Mouse (Mus musculus) layer of hippocampus, adult 8-10 months (tissue): ENCODE data around the gene Gm19684. TPM values are rescaled to one million over a fixed set of nuclear protein-coding genes. Genes with fewer than 3 reads are reported as not detected.
"Not testable (repeated sequence)": the region's sequence is repeated elsewhere in the genome, so short reads cannot be mapped to it uniquely, and the experiment has no call there.

Experiments
- DNase-seq, 2 experiments: peaks; one replicate each; pipeline ENCODE4 v3.0.0; 2022; ENCODE audit warnings: low spot score in 2 of 2
- total RNA-seq, 4 experiments: library from RNA; stranded (reverse); gene quantifications; 2 replicates each; pipeline ENCODE4 v1.2.4; 2022

The Gm19684 gene
- total RNA-seq, 4 experiments from 2014 or later, result 0.22 to 0.61 (median 0.28) TPM; not detected in 1

GRCm38 (mm10) chr17:36128968-36129817 lies 7.7 kb downstream of the Gm19684 start, which contains the start of gene Gm7030:
TSS of gene Gm7030 (minus strand) at chr17:36129425.
- DNase-seq, result not testable (repeated sequence)

- DNase-seq, result no peak
These were observed 10.2 kb downstream of the Gm19684 start for GRCm38 (mm10) chr17:36131516-36132265.

GRCm38 (mm10) chr17:36135421-36136231 lies 14.1 kb downstream of the Gm19684 start:
- not testable (repeated sequence) for DNase-seq

- not testable (repeated sequence) for DNase-seq
These were observed 14.9 kb downstream of the Gm19684 start for GRCm38 (mm10) chr17:36136299-36136848.

- DNase-seq, result no peak
These were observed 23.8 kb downstream of the Gm19684 start for GRCm38 (mm10) chr17:36145111-36145860.

- not testable (repeated sequence) for DNase-seq
These were observed 24.3 kb downstream of the Gm19684 start for GRCm38 (mm10) chr17:36145861-36146156.

- DNase-seq, result not testable (repeated sequence)
These were observed 25.5 kb downstream of the Gm19684 start for GRCm38 (mm10) chr17:36146937-36147336.

- DNase-seq, result not testable (repeated sequence)
These were observed 27.0 kb downstream of the Gm19684 start for GRCm38 (mm10) chr17:36148468-36148867.

- DNase-seq, result not testable (repeated sequence)
These were observed 29.7 kb downstream of the Gm19684 start for GRCm38 (mm10) chr17:36151200-36151599.

- DNase-seq, result no peak
These were observed 33.0 kb downstream of the Gm19684 start for GRCm38 (mm10) chr17:36154271-36155149.

GRCm38 (mm10) chr17:36157782-36158181 lies 36.3 kb downstream of the Gm19684 start:
- DNase-seq, result not testable (repeated sequence)

- DNase-seq, result not testable (repeated sequence)
These were observed 36.8 kb downstream of the Gm19684 start for GRCm38 (mm10) chr17:36158264-36158663.

GRCm38 (mm10) chr17:36161129-36162051 lies 39.9 kb downstream of the Gm19684 start:
- no peak for DNase-seq

- not testable (repeated sequence) for DNase-seq
These were observed 45.4 kb downstream of the Gm19684 start for GRCm38 (mm10) chr17:36166901-36167300.

GRCm38 (mm10) chr17:36167306-36168038 lies 46.0 kb downstream of the Gm19684 start:
- no peak for DNase-seq

GRCm38 (mm10) chr17:36168039-36168652 lies 46.7 kb downstream of the Gm19684 start, which contains the start of gene Gm8909:
TSS of gene Gm8909 (minus strand) at chr17:36168537.
- no peak for DNase-seq

GRCm38 (mm10) chr17:36169094-36169493 lies 47.6 kb downstream of the Gm19684 start:
- DNase-seq, result not testable (repeated sequence)
